Mouse (Mus musculus) erythroblast, embryonic 14.5 days (primary cell): ENCODE measurements around the gene Ano8.

Source experiments
- GATA1 ChIP-seq: IDR thresholded peaks from 2 replicates; pipeline ENCODE4 v1.6.1; 2012; ENCODE audit warnings: low read length, inconsistent platforms, mixed read lengths
- TAL1 ChIP-seq: IDR thresholded peaks from 3 replicates; pipeline ENCODE4 v1.6.1; 2012; ENCODE audit warnings: low read length, inconsistent platforms, mixed read lengths

DNA sequence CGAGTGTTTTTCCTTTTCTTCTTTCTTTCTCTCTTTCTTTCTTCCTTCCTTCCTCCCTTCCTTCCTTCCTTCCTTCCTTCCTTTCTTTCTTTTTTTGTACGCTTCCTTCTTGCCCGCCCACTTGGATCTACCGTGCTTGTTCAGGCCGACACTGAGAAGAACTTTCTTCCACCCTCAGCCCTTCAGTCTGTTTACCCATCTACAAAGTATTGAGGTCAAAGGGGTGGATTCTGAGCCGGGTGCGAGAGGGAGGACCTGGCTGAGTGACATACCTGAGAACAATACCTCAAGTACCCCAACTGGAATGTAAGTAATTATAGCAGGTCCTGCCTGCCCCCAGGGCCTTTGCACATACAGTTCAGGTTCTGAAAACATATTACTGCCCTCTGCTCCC, 370 bp upstream of the Ano8 start:
- TF ChIP-seq GATA1 (no peak), TAL1 (no peak)
